Mouse (Mus musculus): Measurements from ENCODE around the gene Uhrf1bp1l.
"Not testable (repeated sequence)": the region's sequence is repeated elsewhere in the genome, so short reads cannot be mapped to it uniquely, and the experiment has no call there.

Gene Uhrf1bp1l

GRCm38 (mm10) chr10:89744871-89745665, at the start of gene Uhrf1bp1l:
Uhrf1bp1l (plus strand) TSS chr10:89744991.
- peak; percentile 89 for DNase-seq

GRCm38 (mm10) chr10:89695194-89695911, 49.4 kb upstream of the Uhrf1bp1l start:
- no peak for DNase-seq

GRCm38 (mm10) chr10:89696270-89696669, 48.5 kb upstream of the Uhrf1bp1l start:
- not testable (repeated sequence) for DNase-seq

- DNase-seq = no peak
These were observed 46.8 kb upstream of the Uhrf1bp1l start for GRCm38 (mm10) chr10:89697956-89698355.

GRCm38 (mm10) chr10:89703042-89703441, 41.7 kb upstream of the Uhrf1bp1l start:
- DNase-seq = no peak

GRCm38 (mm10) chr10:89707397-89707796, 37.4 kb upstream of the Uhrf1bp1l start:
- no peak for DNase-seq

- DNase-seq = no peak
These were observed 36.1 kb upstream of the Uhrf1bp1l start for GRCm38 (mm10) chr10:89708720-89709119.

- DNase-seq = no peak
These were observed 29.9 kb upstream of the Uhrf1bp1l start for GRCm38 (mm10) chr10:89714910-89715309.

- DNase-seq = no peak
These were observed 24.5 kb upstream of the Uhrf1bp1l start for GRCm38 (mm10) chr10:89720252-89720651.

- no peak for DNase-seq
These were observed 24.0 kb upstream of the Uhrf1bp1l start for GRCm38 (mm10) chr10:89720796-89721195.

- no peak for DNase-seq
These were observed 22.3 kb upstream of the Uhrf1bp1l start for GRCm38 (mm10) chr10:89722247-89723195.

GRCm38 (mm10) chr10:89730386-89730785, 14.4 kb upstream of the Uhrf1bp1l start:
- no peak for DNase-seq

- DNase-seq = no peak
These were observed 13.4 kb upstream of the Uhrf1bp1l start for GRCm38 (mm10) chr10:89731341-89731740.

- DNase-seq = peak; percentile 93
These were observed 12.6 kb upstream of the Uhrf1bp1l start, which contains the start of gene Actr6 for GRCm38 (mm10) chr10:89732001-89732794. Actr6 (minus strand) TSS chr10:89732295.

GRCm38 (mm10) chr10:89737092-89737491, 7.7 kb upstream of the Uhrf1bp1l start:
- no peak for DNase-seq

- DNase-seq = no peak
These were observed 6.9 kb upstream of the Uhrf1bp1l start for GRCm38 (mm10) chr10:89737887-89738286.

GRCm38 (mm10) chr10:89738395-89738794, 6.4 kb upstream of the Uhrf1bp1l start:
- no peak for DNase-seq

- DNase-seq = no peak
These were observed 5.1 kb upstream of the Uhrf1bp1l start for GRCm38 (mm10) chr10:89739703-89740102.

- no peak for DNase-seq
These were observed 3.8 kb upstream of the Uhrf1bp1l start for GRCm38 (mm10) chr10:89740995-89741394.

GRCm38 (mm10) chr10:89743266-89743665, 1.5 kb upstream of the Uhrf1bp1l start:
- DNase-seq = no peak

GRCm38 (mm10) chr10:89744341-89744740, 450 bp upstream of the Uhrf1bp1l start:
- no peak for DNase-seq

GRCm38 (mm10) chr10:89745666-89746020, 852 bp downstream of the Uhrf1bp1l start:
- peak; percentile 33 for DNase-seq
